ENCODE assay signal across 18 mouse cellular contexts in the genomic region with DNA sequence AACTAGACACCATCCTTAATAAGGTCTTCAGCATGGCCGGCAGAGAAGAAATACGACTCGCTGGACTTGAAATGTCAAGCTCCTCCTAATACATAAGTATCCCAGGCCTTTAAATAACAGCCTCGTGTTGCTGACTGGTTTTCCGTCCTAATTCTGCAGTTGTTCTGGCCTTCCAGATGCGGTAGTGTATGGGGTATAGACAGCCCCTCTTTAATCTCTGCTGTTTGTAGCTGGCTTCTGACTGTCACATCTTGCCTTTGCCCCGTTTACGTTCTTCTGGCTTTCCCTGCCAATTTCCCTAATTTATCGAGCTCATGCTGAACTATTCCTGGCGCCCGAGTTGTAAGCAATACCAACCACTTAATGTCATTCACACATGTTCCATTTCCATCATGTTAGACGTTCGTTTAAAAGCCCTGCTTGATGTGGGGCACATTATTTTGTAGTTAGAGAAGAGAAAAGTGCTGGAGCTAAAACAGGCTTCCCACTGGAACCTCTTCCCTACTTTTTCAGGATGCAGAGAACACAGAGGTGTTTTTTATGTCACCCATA.
DNase-seq lines count a peak whose midpoint lies in the region; ATAC-seq and TF ChIP-seq lines count a peak whose summit lies in the region.
"Had no signal": no experiment of that assay in that cellular context is flagged by ENCODE, and none has a peak within 500 bp of the region (broad histone marks: within the 10 kb centered on the region; RNA-seq: fewer than 3 reads in every experiment).

No protein-coding gene starts in this region.

- no peak for ATAC-seq in lung, embryonic 14.5 days (ENCODE audit: insufficient read depth)
- no peak for ATAC-seq in heart, embryonic 16.5 days (replicated peaks; ENCODE audit: extremely low read depth, insufficient read depth, low FRiP score)
- ATAC-seq in limb, embryonic 15.5 days (ENCODE audit: insufficient number of reproducible peaks, low FRiP score, low TSS enrichment, low read depth) = no peak
- ATAC-seq: lung, postnatal 0 days; midbrain, embryonic 13.5 days had no signal

- no peak overlapping the region for H3K9ac ChIP-seq in lung, embryonic 14.5 days
- H3K9ac ChIP-seq in heart, embryonic 16.5 days (ENCODE audit: low read length) = no peak overlapping the region
- no peak overlapping the region for H3K9ac ChIP-seq in limb, embryonic 15.5 days
- H3K9ac ChIP-seq: hindbrain, embryonic 13.5 days; midbrain, embryonic 13.5 days had no signal

- H3K4me1 ChIP-seq in lung, embryonic 14.5 days (ENCODE audit: insufficient read depth) = no peaks in the 10 kb centered on the region
- H3K4me1 ChIP-seq in heart, embryonic 16.5 days (ENCODE audit: control insufficient read depth, insufficient read depth, low read length) = 0 out of 2 replicates have a peak, but pooled peaks cover 4% of the 10 kb centered on the region
- H3K4me1 ChIP-seq in limb, embryonic 15.5 days = peaks cover 8% of the 10 kb centered on the region; the same call in 1 of the 2 replicates
- H3K4me1 ChIP-seq: midbrain, embryonic 13.5 days had no signal

- peak; percentile 39 for DNase-seq in gastrocnemius, adult 18-20 months (ENCODE audit: low spot score)
- no peak for DNase-seq in gastrocnemius, postnatal 14 days
- DNase-seq in lung, embryonic 14.5 days = peak; percentile 59
- no peak for DNase-seq in lung, postnatal 14 days
- DNase-seq in kidney, postnatal 14 days = no peak
- DNase-seq: adrenal gland, postnatal 36 days; cerebellum, adult 11 months; kidney, adult 11 months; kidney, postnatal 4 days; layer of hippocampus, postnatal 36 days; liver; right cerebral cortex, postnatal 25 days; thymus, adult 18-20 months had no signal

- H3K27ac ChIP-seq in lung, embryonic 14.5 days (ENCODE audit: low read depth) = no peak overlapping the region
- H3K27ac ChIP-seq in heart, embryonic 16.5 days (ENCODE audit: low read length) = peak overlapping the region; percentile 24
- peak overlapping the region; percentile 24; the same call in 1 of the 2 replicates for H3K27ac ChIP-seq in limb, embryonic 15.5 days
- H3K27ac ChIP-seq: hindbrain, embryonic 13.5 days; midbrain, embryonic 13.5 days had no signal

- WGBS in lung, embryonic 14.5 days = 31% methylated on average over 13 of the region's 13 CpGs
- WGBS in heart, embryonic 16.5 days = 36% methylated on average over 13 of the region's 13 CpGs
- WGBS in limb, embryonic 15.5 days = 23% methylated on average over 13 of the region's 13 CpGs

- no peak overlapping the region for H3K4me2 ChIP-seq in lung, embryonic 14.5 days
- peak overlapping the region; percentile 54 for H3K4me2 ChIP-seq in heart, embryonic 16.5 days (ENCODE audit: low read depth, low read length)
- no peak overlapping the region for H3K4me2 ChIP-seq in limb, embryonic 15.5 days
- H3K4me2 ChIP-seq: hindbrain, embryonic 13.5 days; midbrain, embryonic 13.5 days had no signal

- no peaks in the 10 kb centered on the region for H3K36me3 ChIP-seq in lung, embryonic 14.5 days (ENCODE audit: insufficient read depth)
- H3K36me3 ChIP-seq in heart, embryonic 16.5 days (ENCODE audit: control insufficient read depth, insufficient read depth) = no peaks in the 10 kb centered on the region
- H3K36me3 ChIP-seq in limb, embryonic 15.5 days = no peaks in the 10 kb centered on the region
- H3K36me3 ChIP-seq: hindbrain, embryonic 13.5 days; midbrain, embryonic 13.5 days had no signal

- no peak overlapping the region for H3K4me3 ChIP-seq in lung, embryonic 14.5 days (ENCODE audit: low read depth, low read length)
- H3K4me3 ChIP-seq in heart, embryonic 16.5 days (ENCODE audit: low read length) = no peak overlapping the region
- no peak overlapping the region for H3K4me3 ChIP-seq in limb, embryonic 15.5 days
- H3K4me3 ChIP-seq: hindbrain, embryonic 13.5 days; midbrain, embryonic 13.5 days had no signal

- TF ChIP-seq CTCF in lung, embryonic 14.5 days (IDR thresholded peaks at IDR 0.05; ENCODE audit: low read depth) = no peak

- H3K9me3 ChIP-seq in lung, embryonic 14.5 days (ENCODE audit: low read depth, low read length) = no peaks in the 10 kb centered on the region
- peaks cover 2% of the 10 kb centered on the region; the same call in 1 of the 2 replicates for H3K9me3 ChIP-seq in heart, embryonic 16.5 days (replicated peaks; ENCODE audit: control insufficient read depth, low read length)
- no peaks in the 10 kb centered on the region for H3K9me3 ChIP-seq in limb, embryonic 15.5 days
- H3K9me3 ChIP-seq: hindbrain, embryonic 13.5 days; midbrain, embryonic 13.5 days had no signal

- intact Hi-C loops in gastrocnemius, postnatal 14 days (cut with DNase I; ENCODE audit: low total_unique reads) = no loop called here

- H3K27me3 ChIP-seq in lung, embryonic 14.5 days (ENCODE audit: insufficient read depth, low read length) = no peaks in the 10 kb centered on the region
- no peaks in the 10 kb centered on the region for H3K27me3 ChIP-seq in heart, embryonic 16.5 days (ENCODE audit: control insufficient read depth, insufficient read depth, low read length)
- H3K27me3 ChIP-seq in limb, embryonic 15.5 days = no peaks in the 10 kb centered on the region
- H3K27me3 ChIP-seq: hindbrain, embryonic 13.5 days; midbrain, embryonic 13.5 days had no signal

Comparison
In these comparisons a context has a peak if more than half of its experiments do, and no peak if none do; other contexts are left out.
1. DNase-seq: peak in gastrocnemius, adult 18-20 months (single experiment) and lung, embryonic 14.5 days (single experiment); none in gastrocnemius, postnatal 14 days (single experiment), lung, postnatal 14 days (single experiment) and kidney, postnatal 14 days (single experiment).